Mouse (Mus musculus): ENCODE measurements around the gene Gm28042. TPM values are rescaled to one million over a fixed set of nuclear protein-coding genes. Genes with fewer than 3 reads are reported as not detected.

The Gm28042 gene
- polyA plus RNA-seq, 1 experiment from 2014 or later: 5.0 TPM

DNA sequence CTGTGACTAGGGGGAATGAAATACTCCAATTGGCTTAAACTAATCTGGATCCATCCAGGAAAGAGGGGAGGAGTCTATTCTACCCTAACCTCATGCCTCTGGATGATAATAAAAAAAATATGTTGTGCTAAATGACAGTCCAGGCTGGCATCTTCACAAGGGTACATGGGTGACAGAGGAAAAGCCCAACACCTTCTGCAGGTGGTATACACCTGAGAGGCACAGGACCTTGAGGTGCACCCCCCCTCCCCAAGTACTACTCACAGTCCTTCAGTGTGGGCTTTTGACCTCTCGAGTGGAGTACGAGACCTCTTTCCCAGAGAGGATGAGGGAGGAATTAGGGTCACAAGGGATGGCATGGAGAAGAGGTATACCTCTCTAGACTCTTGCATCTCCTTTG is 60.6 kb downstream of the Gm28042 start:
- 82% methylated on average over 2 of the region's 2 CpGs for WGBS
- Histone ChIP-seq H3K4me2 (no peak overlapping the region), H3K9me3 (no peaks in the 10 kb centered on the region), H3K4me1 (no peaks in the 10 kb centered on the region), H3K27me3 (no peaks in the 10 kb centered on the region), H3K9ac (no peak overlapping the region), H3K4me3 (no peak overlapping the region), H3K36me3 (no peaks in the 10 kb centered on the region), H3K27ac (no peak overlapping the region)
- ATAC-seq (ENCODE audit: insufficient number of reproducible peaks, low FRiP score, low TSS enrichment, low read depth): no peak

DNA sequence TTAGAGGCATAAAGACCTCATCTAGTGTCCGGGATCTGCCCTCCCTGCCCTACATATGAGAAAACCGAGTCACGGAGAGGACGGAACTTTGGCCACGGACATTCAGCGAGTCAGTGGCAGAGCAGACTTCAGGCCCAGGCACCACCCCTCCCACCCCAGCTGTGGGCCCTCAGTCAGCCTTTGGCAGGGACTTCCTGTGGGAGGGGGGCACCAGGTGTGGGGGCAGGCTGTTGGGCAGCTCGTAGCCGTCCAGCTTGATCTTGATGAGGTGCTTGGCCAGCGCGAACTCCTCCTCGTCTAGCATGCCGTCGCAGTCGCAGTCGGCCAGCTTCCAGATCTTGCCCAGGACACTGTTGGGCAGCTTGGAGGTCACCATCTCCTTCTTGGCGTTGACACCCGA is 63.7 kb downstream of the Gm28042 start:
- Histone ChIP-seq H3K9ac (no peak overlapping the region), H3K4me1 (peaks cover 4% of the 10 kb centered on the region; the same call in 1 of the 2 replicates), H3K36me3 (no peaks in the 10 kb centered on the region), H3K4me3 (no peak overlapping the region), H3K4me2 (no peak overlapping the region), H3K27me3 (no peaks in the 10 kb centered on the region), H3K9me3 (no peaks in the 10 kb centered on the region), H3K27ac (no peak overlapping the region)
- no peak for ATAC-seq (ENCODE audit: insufficient number of reproducible peaks, low FRiP score, low TSS enrichment, low read depth)
- WGBS: 86% methylated on average over 17 of the region's 17 CpGs

Small RNAs within 50 kb of the gene (microRNA-seq; reads per million reads assigned to microRNA genes)
- gene Mir7665: not detected

Other genes starting within 250 kb of the Gm28042 start
- gene Rpap1, start 240.0 kb upstream of the Gm28042 start, polyA plus RNA-seq (2015; fragmentation: Nextera tagmentation; extraction: Ambion mirVana): 22.1 and 22.2 TPM in 2 replicates
- 28.7 and 32.6 TPM in 2 replicates for gene Tyro3, start 229.8 kb upstream of the Gm28042 start, polyA plus RNA-seq (2015; fragmentation: Nextera tagmentation; extraction: Ambion mirVana)
- 25.3 and 25.6 TPM in 2 replicates for gene Mga, start 130.3 kb upstream of the Gm28042 start, polyA plus RNA-seq (2015; fragmentation: Nextera tagmentation; extraction: Ambion mirVana)
- gene Mapkbp1, start 54.8 kb upstream of the Gm28042 start, polyA plus RNA-seq (2015; fragmentation: Nextera tagmentation; extraction: Ambion mirVana): 4.0 and 4.3 TPM in 2 replicates
- gene Jmjd7, start within 50 bp of the Gm28042 start, polyA plus RNA-seq (2015; fragmentation: Nextera tagmentation; extraction: Ambion mirVana): 17.5 and 18.4 TPM in 2 replicates
- 2.8 and 3.9 TPM in 2 replicates for gene Pla2g4b, start 5.9 kb downstream of the Gm28042 start, polyA plus RNA-seq (2015; fragmentation: Nextera tagmentation; extraction: Ambion mirVana)
- 60.6 and 97.0 TPM in 2 replicates for gene Ehd4, start 127.1 kb downstream of the Gm28042 start, polyA plus RNA-seq (2015; fragmentation: Nextera tagmentation; extraction: Ambion mirVana)
- gene Pla2g4e, start 217.8 kb downstream of the Gm28042 start, polyA plus RNA-seq (2015; fragmentation: Nextera tagmentation; extraction: Ambion mirVana): 8.0 and 8.6 TPM in 2 replicates